Mouse (Mus musculus) neural tube, embryonic 14.5 days (tissue): ENCODE data around the gene Dtl. TPM values are rescaled to one million over a fixed set of nuclear protein-coding genes. Genes with fewer than 3 reads are reported as not detected.

ENCODE experiments used
- ATAC-seq: fragments of 200-750 bp; cut with Nextera tagmentation; 2 replicates; pipeline ENCODE4 v1.8.0; 2017; ENCODE audit warnings: low read depth, mild to moderate bottlenecking, moderate TSS enrichment, moderate library complexity
- H3K27ac ChIP-seq: fragments of 300-500 bp; sonication (generic); 2 replicates; pipeline ENCODE4 v1.5.1; 2014; ENCODE audit warnings: low read depth, mild to moderate bottlenecking, control low read depth, low read length, moderate library complexity, mixed read lengths
- H3K27me3 ChIP-seq: fragments of 300-500 bp; sonication (generic); 2 replicates; pipeline ENCODE4 v1.6.1; 2014; ENCODE audit warnings: low read length; ENCODE audit not compliant: control insufficient read depth, insufficient read depth
- H3K36me3 ChIP-seq: fragments of 300-500 bp; sonication (generic); 2 replicates; pipeline ENCODE4 v1.6.1; 2014; ENCODE audit warnings: low read length, mixed read lengths; ENCODE audit not compliant: control insufficient read depth, insufficient read depth
- H3K4me1 ChIP-seq: fragments of 300-500 bp; sonication (generic); 2 replicates; pipeline ENCODE4 v1.6.1; 2014; ENCODE audit warnings: low read length; ENCODE audit not compliant: control insufficient read depth, insufficient read depth
- H3K4me2 ChIP-seq: fragments of 300-500 bp; sonication (generic); 2 replicates; pipeline ENCODE4 v1.6.1; 2014; ENCODE audit warnings: mild to moderate bottlenecking, low read depth, low read length, control low read depth
- H3K4me3 ChIP-seq: fragments of 300-500 bp; sonication (generic); 2 replicates; pipeline ENCODE4 v1.5.1; 2014; ENCODE audit warnings: low read depth, low read length, control low read depth, mixed read lengths
- H3K9ac ChIP-seq: fragments of 300-500 bp; sonication (generic); replicated peaks from 2 replicates; pipeline ENCODE4 v1.6.1; 2014; ENCODE audit warnings: low read depth, mild to moderate bottlenecking, control low read depth, low read length, mixed read lengths
- H3K9me3 ChIP-seq: fragments of 300-500 bp; sonication (generic); 2 replicates; pipeline ENCODE4 v1.6.1; 2016; ENCODE audit warnings: low read length; ENCODE audit not compliant: control insufficient read depth
- WGBS: fragments of 180-500 bp; shearing (Covaris S2); extraction: QIAGEN DNeasy Blood & Tissue Kit; methylation state at CpG from one replicate; pipeline ENCODE4 v1.1.7; 2014; 5-methylcytosine and 5-hydroxymethylcytosine counted together
- polyA plus RNA-seq: library from polyadenylated mRNA; unstranded; fragments of >200 nt; fragmentation: Nextera tagmentation; extraction: Ambion mirVana; gene quantifications from 2 replicates; pipeline ENCODE4 v1.2.1, GENCODE M21; 2014

Dtl gene
- polyA plus RNA-seq, 1 experiment from 2014 or later = 3.5 TPM

GRCm38 (mm10) chr1:191611686-191612085 lies 36.3 kb upstream of the Dtl start:
- 89% methylated on average over 9 of the region's 9 CpGs for WGBS
- Histone ChIP-seq H3K27ac (no peak overlapping the region), H3K27me3 (no peaks in the 10 kb centered on the region), H3K4me2 (no peak overlapping the region), H3K9ac (no peak overlapping the region), H3K4me1 (no peaks in the 10 kb centered on the region), H3K4me3 (no peak overlapping the region), H3K36me3 (peaks cover 61% of the 10 kb centered on the region), H3K9me3 (no peaks in the 10 kb centered on the region)
- no peak for ATAC-seq

DNA sequence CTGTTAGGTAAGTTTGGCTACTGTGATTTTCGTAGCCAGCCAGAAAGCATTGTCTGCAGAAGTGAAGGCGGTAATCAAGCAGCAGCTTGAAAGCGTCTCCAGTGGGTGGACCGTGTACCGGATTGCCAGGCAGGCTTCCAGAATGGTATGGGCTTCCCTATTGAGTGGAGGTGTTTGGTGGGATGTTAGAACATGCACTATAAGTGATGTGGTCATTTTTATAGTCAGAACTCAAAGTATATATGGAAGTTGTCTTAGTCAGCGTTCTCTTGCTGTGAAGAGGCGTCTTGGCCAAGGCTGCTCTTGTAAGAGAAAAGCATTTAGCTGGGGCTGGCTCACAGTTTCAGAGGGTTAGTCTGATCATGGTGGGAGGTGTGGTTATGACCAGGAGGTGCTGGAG lies 35.0 kb upstream of the Dtl start:
- peaks cover 62% of the 10 kb centered on the region for H3K36me3 ChIP-seq
- H3K9ac ChIP-seq = no peak overlapping the region
- no peaks in the 10 kb centered on the region for H3K4me1 ChIP-seq
- 96% methylated on average over 7 of the region's 7 CpGs for WGBS
- H3K27me3 ChIP-seq = no peaks in the 10 kb centered on the region
- no peak overlapping the region for H3K4me3 ChIP-seq
- no peaks in the 10 kb centered on the region for H3K9me3 ChIP-seq
- H3K4me2 ChIP-seq = no peak overlapping the region
- ATAC-seq = no peak
- H3K27ac ChIP-seq = no peak overlapping the region

DNA sequence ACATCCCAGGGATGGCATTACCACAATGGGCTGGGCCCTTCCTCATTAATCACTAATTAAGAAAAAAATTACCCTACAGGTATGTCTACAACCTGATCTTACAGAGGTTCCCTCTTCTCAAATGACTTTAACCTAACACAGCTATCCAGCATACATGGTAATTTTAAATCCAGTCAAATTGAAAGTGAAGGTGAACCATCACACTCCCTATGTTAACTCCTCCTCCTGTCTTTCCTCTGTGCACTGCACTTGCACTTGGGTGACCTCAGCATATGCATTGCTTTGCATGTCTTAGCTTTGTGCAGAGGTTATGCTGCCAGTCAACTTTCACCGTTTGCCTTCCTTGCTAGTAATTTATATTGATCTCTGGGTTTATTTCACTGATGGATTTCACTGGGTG lies 34.2 kb upstream of the Dtl start:
- ATAC-seq = no peak
- H3K9me3 ChIP-seq = no peaks in the 10 kb centered on the region
- H3K4me1 ChIP-seq = no peaks in the 10 kb centered on the region
- H3K27me3 ChIP-seq = no peaks in the 10 kb centered on the region
- no peak overlapping the region for H3K27ac ChIP-seq
- H3K4me3 ChIP-seq = no peak overlapping the region
- H3K36me3 ChIP-seq = peaks cover 57% of the 10 kb centered on the region
- 95% methylated on average over 1 of the region's 1 CpGs for WGBS
- H3K9ac ChIP-seq = no peak overlapping the region
- no peak overlapping the region for H3K4me2 ChIP-seq

GRCm38 (mm10) chr1:191609051-191609450 lies 33.7 kb upstream of the Dtl start:
- Histone ChIP-seq H3K36me3 (peaks cover 57% of the 10 kb centered on the region), H3K4me3 (no peak overlapping the region), H3K27ac (no peak overlapping the region), H3K4me2 (no peak overlapping the region), H3K9me3 (no peaks in the 10 kb centered on the region), H3K4me1 (no peaks in the 10 kb centered on the region), H3K27me3 (no peaks in the 10 kb centered on the region), H3K9ac (no peak overlapping the region)
- 98% methylated on average over 6 of the region's 6 CpGs for WGBS
- no peak for ATAC-seq

GRCm38 (mm10) chr1:191604690-191605089 lies 29.3 kb upstream of the Dtl start:
- H3K27me3 ChIP-seq = no peaks in the 10 kb centered on the region
- H3K4me1 ChIP-seq = no peaks in the 10 kb centered on the region
- no peaks in the 10 kb centered on the region for H3K9me3 ChIP-seq
- H3K36me3 ChIP-seq = peaks cover 32% of the 10 kb centered on the region
- no peak overlapping the region for H3K9ac ChIP-seq
- 81% methylated on average over 3 of the region's 3 CpGs for WGBS
- H3K4me3 ChIP-seq = no peak overlapping the region
- ATAC-seq = no peak
- H3K27ac ChIP-seq = no peak overlapping the region
- H3K4me2 ChIP-seq = no peak overlapping the region

DNA sequence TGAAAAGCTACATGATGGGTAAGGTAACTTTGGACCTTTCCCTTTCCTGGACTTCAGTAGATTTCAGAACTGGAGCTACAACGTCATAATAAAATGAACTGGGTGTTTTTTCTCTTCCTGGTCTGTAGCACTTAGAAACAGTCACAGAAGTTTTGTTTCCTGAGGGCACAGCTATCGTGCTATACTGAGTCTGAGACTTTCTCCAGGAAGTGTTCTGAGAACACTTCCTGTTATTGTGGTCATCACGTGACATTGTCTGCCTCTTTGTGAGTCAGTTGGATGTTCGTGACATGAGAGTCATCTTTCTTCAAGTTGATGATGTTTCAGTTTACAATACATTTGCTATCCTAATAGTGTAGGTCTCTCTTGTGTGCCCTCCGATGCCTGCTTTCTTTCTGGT lies 23.9 kb upstream of the Dtl start:
- H3K27ac ChIP-seq = no peak overlapping the region
- no peaks in the 10 kb centered on the region for H3K27me3 ChIP-seq
- no peak for ATAC-seq
- H3K9ac ChIP-seq = no peak overlapping the region
- H3K4me3 ChIP-seq = no peak overlapping the region
- H3K4me1 ChIP-seq = no peaks in the 10 kb centered on the region
- H3K9me3 ChIP-seq = no peaks in the 10 kb centered on the region
- no peak overlapping the region for H3K4me2 ChIP-seq
- WGBS = 88% methylated on average over 5 of the region's 5 CpGs
- H3K36me3 ChIP-seq = peaks cover 18% of the 10 kb centered on the region

- H3K9me3 ChIP-seq = no peaks in the 10 kb centered on the region
- 97% methylated on average over 8 of the region's 8 CpGs for WGBS
- H3K27ac ChIP-seq = no peak overlapping the region
- H3K36me3 ChIP-seq = peaks cover 18% of the 10 kb centered on the region
- ATAC-seq = no peak
- no peaks in the 10 kb centered on the region for H3K27me3 ChIP-seq
- H3K4me1 ChIP-seq = no peaks in the 10 kb centered on the region
- no peak overlapping the region for H3K9ac ChIP-seq
- H3K4me2 ChIP-seq = no peak overlapping the region
- H3K4me3 ChIP-seq = no peak overlapping the region
These were observed 20.7 kb upstream of the Dtl start for GRCm38 (mm10) chr1:191596076-191596475.

DNA sequence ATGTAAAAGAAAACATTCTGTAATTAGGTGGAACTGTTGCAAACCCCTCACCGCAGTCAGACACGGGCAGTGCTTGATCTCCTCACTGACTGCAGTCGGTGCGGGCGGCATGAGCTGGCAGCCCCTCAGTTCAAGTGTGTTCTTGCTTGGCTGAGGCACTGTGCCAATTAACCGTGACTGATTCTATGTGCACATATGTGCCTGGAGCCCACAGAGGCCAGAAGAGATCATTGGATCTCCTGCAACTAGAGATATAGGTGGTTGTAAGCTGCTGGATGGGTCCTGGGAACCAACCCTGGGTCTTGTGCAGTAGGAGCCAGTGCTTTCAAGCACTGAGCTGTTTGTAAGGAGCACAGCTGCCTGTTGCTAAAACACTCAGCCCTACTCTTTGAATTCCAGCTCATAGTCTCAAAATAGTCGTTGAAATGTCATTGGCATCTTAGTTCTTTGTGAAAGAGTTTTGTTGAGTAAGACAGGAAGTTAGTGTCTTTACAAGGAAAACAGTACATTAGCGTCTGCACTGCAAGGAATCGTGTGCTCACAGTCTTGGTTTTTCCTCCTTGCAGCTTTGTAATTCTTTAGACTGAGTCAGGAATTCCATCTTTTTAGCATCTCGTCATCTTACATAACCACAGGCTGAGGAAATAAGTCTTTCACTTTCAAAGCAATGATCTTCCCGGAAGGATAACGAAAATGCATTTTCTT lies 16.8 kb upstream of the Dtl start:
- H3K27me3 ChIP-seq = no peaks in the 10 kb centered on the region
- H3K9me3 ChIP-seq = no peaks in the 10 kb centered on the region
- no peak overlapping the region for H3K4me3 ChIP-seq
- 89% methylated on average over 12 of the region's 12 CpGs for whole genome bisulfite sequencing
- ATAC-seq = no peak
- no peaks in the 10 kb centered on the region for H3K4me1 ChIP-seq
- H3K27ac ChIP-seq = no peak overlapping the region
- H3K9ac ChIP-seq = no peak overlapping the region
- H3K36me3 ChIP-seq = peaks cover 15% of the 10 kb centered on the region
- no peak overlapping the region for H3K4me2 ChIP-seq

DNA sequence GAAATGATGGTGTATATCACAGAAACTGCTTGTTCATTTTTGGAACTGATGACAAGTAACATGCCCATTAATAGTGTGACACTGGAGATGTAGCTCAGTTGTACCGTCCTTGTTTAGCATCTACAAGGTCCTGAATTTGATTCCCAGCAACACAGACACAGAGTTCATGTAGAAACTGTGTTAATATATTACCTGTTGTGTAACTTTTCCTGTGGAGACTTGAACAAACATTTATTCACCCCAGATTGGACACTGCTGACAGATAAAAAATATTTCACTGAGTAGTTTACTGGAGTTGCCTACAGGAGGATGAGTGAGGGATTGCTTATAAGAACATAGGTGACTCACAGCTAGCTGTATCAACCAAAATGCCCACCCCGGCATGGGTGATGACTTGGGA lies 13.4 kb upstream of the Dtl start:
- Histone ChIP-seq H3K9me3 (no peaks in the 10 kb centered on the region), H3K4me2 (no peak overlapping the region), H3K4me3 (no peak overlapping the region), H3K36me3 (peaks cover 10% of the 10 kb centered on the region; the same call in 1 of the 2 replicates), H3K27ac (no peak overlapping the region), H3K27me3 (no peaks in the 10 kb centered on the region), H3K9ac (no peak overlapping the region), H3K4me1 (no peaks in the 10 kb centered on the region)
- WGBS = 99% methylated on average over 2 of the region's 2 CpGs
- ATAC-seq = no peak
